In genomic region chr15:82354126-82354945, GRCm38 (mm10) we compare ENCODE assay signal across 8 mouse cellular contexts. TPM values are rescaled to one million over a fixed set of nuclear protein-coding genes. Genes with fewer than 3 reads are reported as not detected.
DNase-seq lines count a peak whose midpoint lies in the region; ATAC-seq lines count a peak whose summit lies in the region.

Gene Ndufa6 (minus strand): TSS chr15:82354322.

- ATAC-seq in CD4-positive, CD25-positive, alpha-beta regulatory T cell, adult 4 months = peak; percentile 99
- peak; percentile 98 for ATAC-seq in heart, embryonic 14.5 days (ENCODE audit: insufficient number of reproducible peaks, insufficient read depth, low FRiP score, low read depth)
- ATAC-seq in liver, embryonic 13.5 days (ENCODE audit: low read depth) = peak; percentile 99
- peak; percentile 99 for ATAC-seq in stomach, embryonic 16.5 days (ENCODE audit: insufficient read depth, low FRiP score)

- H3K4me2 ChIP-seq in heart, embryonic 14.5 days (ENCODE audit: low read length) = peak within 1 kb of the TSS; percentile 79
- H3K4me2 ChIP-seq in liver, embryonic 13.5 days = peak within 1 kb of the TSS; percentile 90
- H3K4me2 ChIP-seq in stomach, embryonic 16.5 days (ENCODE audit: low read depth, low read length) = peak within 1 kb of the TSS; percentile 83

- H3K36me3 ChIP-seq in heart, embryonic 14.5 days (ENCODE audit: control insufficient read depth, insufficient read depth, low read length) = peaks cover 23% of the 10 kb centered on the region
- H3K36me3 ChIP-seq in liver, embryonic 13.5 days = peaks cover 21% of the 10 kb centered on the region
- H3K36me3 ChIP-seq in stomach, embryonic 16.5 days (ENCODE audit: control insufficient read depth, insufficient read depth, low read length) = peaks cover 11% of the 10 kb centered on the region

- H3K4me1 ChIP-seq in heart, embryonic 14.5 days (ENCODE audit: control insufficient read depth in 2 of 2, insufficient read depth in 2 of 2, low read length in 2 of 2) = peaks cover 11 to 35% of the 10 kb centered on the region in 2 experiments
- peaks cover 62% of the 10 kb centered on the region for H3K4me1 ChIP-seq in liver, embryonic 13.5 days (replicated peaks)
- H3K4me1 ChIP-seq in stomach, embryonic 16.5 days (ENCODE audit: control insufficient read depth, insufficient read depth, low read length) = peaks cover 23% of the 10 kb centered on the region

- H3K27me3 ChIP-seq in heart, embryonic 14.5 days (ENCODE audit: control insufficient read depth, insufficient read depth, low read length) = no peaks in the 10 kb centered on the region
- H3K27me3 ChIP-seq in liver, embryonic 13.5 days = no peaks in the 10 kb centered on the region
- H3K27me3 ChIP-seq in stomach, embryonic 16.5 days (ENCODE audit: control insufficient read depth, insufficient read depth, low read length) = no peaks in the 10 kb centered on the region

- peak; percentile 97 for DNase-seq in c-Kit-negative CD71-positive TER-119-positive erythroid progenitor cells, embryonic 14.5 days (ENCODE audit: low read depth, low spot score)
- peak; percentile 99 for DNase-seq in fibroblast of lung, adult 2 months (ENCODE audit: low read depth)
- DNase-seq in kidney, postnatal 14 days = peak; percentile 98
- peak; percentile 98 for DNase-seq in liver, embryonic 13.5 days
- peak; percentile 96 for DNase-seq in neural tube, embryonic 10.5 days (ENCODE audit: extremely low spot score, low spot score)

- peak within 1 kb of the TSS; percentile 77 to 79 for H3K4me3 ChIP-seq in heart, embryonic 14.5 days (ENCODE audit: control insufficient read depth in 1 of 2, insufficient read depth in 1 of 2, low read depth in 1 of 2, low read length in 2 of 2)
- peak within 1 kb of the TSS; percentile 97 for H3K4me3 ChIP-seq in liver, embryonic 13.5 days (replicated peaks)
- peak within 1 kb of the TSS; percentile 99 for H3K4me3 ChIP-seq in stomach, embryonic 16.5 days (replicated peaks; ENCODE audit: low read length)

- 2% methylated on average over 57 of the region's 57 CpGs for WGBS in heart, embryonic 14.5 days
- 2% methylated on average over 57 of the region's 57 CpGs for WGBS in liver, embryonic 13.5 days (ENCODE audit: insufficient replicate concordance)
- WGBS in stomach, embryonic 16.5 days = 1% methylated on average over 57 of the region's 57 CpGs

- peak within 1 kb of the TSS; percentile 88 to 91 for H3K27ac ChIP-seq in heart, embryonic 14.5 days (replicated peaks in 1 of 2; ENCODE audit: control insufficient read depth in 1 of 2, insufficient read depth in 1 of 2, low read depth in 2 of 2, low read length in 2 of 2)
- peak within 1 kb of the TSS; percentile 94 for H3K27ac ChIP-seq in liver, embryonic 13.5 days
- peak within 1 kb of the TSS; percentile 91 for H3K27ac ChIP-seq in stomach, embryonic 16.5 days (ENCODE audit: low read length)

- peak within 1 kb of the TSS; percentile 95 for H3K9ac ChIP-seq in heart, embryonic 14.5 days (ENCODE audit: low read length)
- H3K9ac ChIP-seq in liver, embryonic 13.5 days = peak within 1 kb of the TSS; percentile 99
- H3K9ac ChIP-seq in stomach, embryonic 16.5 days (ENCODE audit: low read length) = peak within 1 kb of the TSS; percentile 97

- no peaks in the 10 kb centered on the region for H3K9me3 ChIP-seq in heart, embryonic 14.5 days (ENCODE audit: control insufficient read depth, low read length)
- H3K9me3 ChIP-seq in liver, embryonic 13.5 days (replicated peaks) = no peaks in the 10 kb centered on the region
- no peaks in the 10 kb centered on the region for H3K9me3 ChIP-seq in stomach, embryonic 16.5 days (replicated peaks; ENCODE audit: control insufficient read depth, low read length)

RNA-seq across cellular contexts. Expression of gene Ndufa6, which starts in this region (rescaled TPM):
- 100 to 1,000 TPM; 433 to 535 TPM for polyA plus RNA-seq in CD4-positive, CD25-positive, alpha-beta regulatory T cell, adult 4 months (2017; shearing (Covaris generic))
- polyA plus RNA-seq in heart, embryonic 14.5 days (2014; fragmentation: Nextera tagmentation; extraction: Ambion mirVana) = 667 and 735 TPM in 2 replicates
- 356 and 357 TPM in 2 replicates for polyA plus RNA-seq in liver, embryonic 13.5 days (2015; fragmentation: Nextera tagmentation; extraction: Ambion mirVana)
- polyA plus RNA-seq in stomach, embryonic 16.5 days (2015; fragmentation: Nextera tagmentation; extraction: Ambion mirVana) = 352 and 428 TPM in 2 replicates

Comparison
In these comparisons a context has a peak if more than half of its experiments do, and no peak if none do; other contexts are left out.
1. Peak in every context shown above with its lines: DNase-seq, ATAC-seq, H3K4me3 ChIP-seq and H3K27ac ChIP-seq.